Mouse (Mus musculus) CH12.LX (cell line): ENCODE measurements around the gene 5530401A14Rik. TPM values are rescaled to one million over a fixed set of nuclear protein-coding genes. Genes with fewer than 3 reads are reported as not detected.

Source experiments
- DNase-seq: peaks from one replicate; pipeline ENCODE4 v3.0.0-alpha.2; 2013; ENCODE audit errors: extremely low read depth
- H3K27ac ChIP-seq: 2 replicates; pipeline ENCODE4 v1.5.1; 2012; ENCODE audit warnings: low read depth, mild to moderate bottlenecking, control low read depth, moderate library complexity; ENCODE audit not compliant: insufficient read depth
- H3K27me3 ChIP-seq: replicated peaks from 2 replicates; pipeline ENCODE3; 2012; ENCODE audit warnings: inconsistent platforms
- H3K36me3 ChIP-seq, 2 experiments: replicated peaks in 1 of 2; 2 replicates each; pipeline versions ENCODE3 to v1.6.1; 2012; ENCODE audit warnings: inconsistent platforms in 1 of 2, low read length in 1 of 2, mild to moderate bottlenecking in 1 of 2, mixed read lengths in 1 of 2, moderate library complexity in 1 of 2; ENCODE audit not compliant: control insufficient read depth in 1 of 2, insufficient read depth in 1 of 2
- H3K4me1 ChIP-seq, 2 experiments: 2 replicates each; pipeline ENCODE4 v1.6.1; 2012; ENCODE audit warnings: inconsistent platforms in 1 of 2, moderate library complexity in 1 of 2; ENCODE audit not compliant: insufficient read depth in 2 of 2, control insufficient read depth in 1 of 2
- H3K4me2 ChIP-seq: 2 replicates; pipeline ENCODE4 v1.6.1; 2012; ENCODE audit warnings: low read depth, mild to moderate bottlenecking, control low read depth; ENCODE audit not compliant: poor library complexity, insufficient read depth, severe bottlenecking
- H3K4me3 ChIP-seq, 3 experiments: fragments of 150-350 bp in 1 of 3; sonication (generic) in 1 of 3; replicated peaks in 1 of 3; 2 replicates each; pipeline versions ENCODE3 to v1.5.1; 2011 to 2012; ENCODE audit warnings: low read depth in 2 of 3, low read length in 2 of 3, mild to moderate bottlenecking in 2 of 3, moderate library complexity in 2 of 3, control low read depth in 1 of 3, improper control_type of control experiment in 1 of 3, inconsistent platforms in 1 of 3, mixed read lengths in 1 of 3; ENCODE audit not compliant: poor library complexity in 1 of 3
- H3K79me2 ChIP-seq: replicated peaks from 2 replicates; pipeline ENCODE4 v1.6.1; 2012; ENCODE audit warnings: mild to moderate bottlenecking, moderate library complexity; ENCODE audit not compliant: control insufficient read depth, poor library complexity, insufficient read depth, severe bottlenecking; ENCODE audit errors: extremely low read depth
- H3K9ac ChIP-seq: 2 replicates; pipeline ENCODE4 v1.6.1; 2012; ENCODE audit warnings: low read depth, mild to moderate bottlenecking, control low read depth, moderate library complexity; ENCODE audit not compliant: insufficient read depth
- H3K9me3 ChIP-seq: replicated peaks from 2 replicates; pipeline ENCODE3; 2012; ENCODE audit warnings: low read length, inconsistent platforms, mixed read lengths
- CHD2 ChIP-seq: IDR thresholded peaks from 2 replicates; pipeline ENCODE4 v1.6.1; 2011; ENCODE audit warnings: low read length, improper control_type of control experiment
- CTCF ChIP-seq, 2 experiments: IDR thresholded peaks in 1 of 2; conservative IDR thresholded peaks in 1 of 2; 2 replicates each; pipeline ENCODE4 v1.5.1; 2011 to 2012; ENCODE audit warnings: low read depth in 2 of 2, low read length in 2 of 2, improper control_type of control experiment in 1 of 2, inconsistent platforms in 1 of 2, mild to moderate bottlenecking in 1 of 2, moderate library complexity in 1 of 2
- EP300 ChIP-seq: IDR thresholded peaks from 2 replicates; pipeline ENCODE4 v1.6.1; 2011; ENCODE audit warnings: low read length, improper control_type of control experiment
- GABPA ChIP-seq: IDR thresholded peaks from 2 replicates; pipeline ENCODE4 v1.6.1; 2012; ENCODE audit warnings: low read depth, low read length, improper control_type of control experiment, inconsistent platforms; ENCODE audit not compliant: insufficient replicate concordance
- HCFC1 ChIP-seq: IDR thresholded peaks from 2 replicates; pipeline ENCODE4 v1.6.1; 2012; ENCODE audit warnings: low read depth, mild to moderate bottlenecking, inconsistent platforms, low read length, improper control_type of control experiment
- IRF4 ChIP-seq: IDR thresholded peaks from 2 replicates; pipeline ENCODE4 v1.6.1; 2014; ENCODE audit warnings: low read depth, mild to moderate bottlenecking, inconsistent platforms, low read length, improper control_type of control experiment
- JUN ChIP-seq: IDR thresholded peaks from 2 replicates; pipeline ENCODE4 v1.6.1; 2011; ENCODE audit warnings: low read depth, mild to moderate bottlenecking, low read length, improper control_type of control experiment, moderate library complexity; ENCODE audit not compliant: insufficient read depth
- MAX ChIP-seq: IDR thresholded peaks from 2 replicates; pipeline ENCODE4 v1.6.1; 2011; ENCODE audit warnings: low read length, improper control_type of control experiment
- MAZ ChIP-seq: IDR thresholded peaks from 2 replicates; pipeline ENCODE4 v1.6.1; 2012; ENCODE audit warnings: low read depth, mild to moderate bottlenecking, inconsistent platforms, low read length, improper control_type of control experiment, moderate library complexity
- MEF2A ChIP-seq: IDR thresholded peaks from 2 replicates; pipeline ENCODE4 v1.6.1; 2014; ENCODE audit warnings: low read depth, mild to moderate bottlenecking, inconsistent platforms, low read length, improper control_type of control experiment, borderline replicate concordance
- MXI1 ChIP-seq: IDR thresholded peaks from 2 replicates; pipeline ENCODE4 v1.6.1; 2011; ENCODE audit warnings: mild to moderate bottlenecking, low read depth, low read length, improper control_type of control experiment
- MYC ChIP-seq: IDR thresholded peaks from 2 replicates; pipeline ENCODE4 v1.6.1; 2011; ENCODE audit warnings: low read depth, mild to moderate bottlenecking, improper control_type of control experiment, low read length
- NELFE ChIP-seq: IDR thresholded peaks from 2 replicates; pipeline ENCODE4 v1.6.1; 2011; ENCODE audit warnings: low read depth, low read length, improper control_type of control experiment
- NRF1 ChIP-seq: IDR thresholded peaks from 2 replicates; pipeline ENCODE4 v1.6.1; 2014; ENCODE audit warnings: low read depth, mild to moderate bottlenecking, inconsistent platforms, low read length, improper control_type of control experiment, moderate library complexity
- PAX5 ChIP-seq: IDR thresholded peaks from 2 replicates; pipeline ENCODE4 v1.6.1; 2012; ENCODE audit warnings: low read length, inconsistent platforms, mixed read lengths
- POLR2AphosphoS2 ChIP-seq: IDR thresholded peaks from 2 replicates; pipeline ENCODE4 v1.6.1; 2011; ENCODE audit warnings: low read depth, low read length, improper control_type of control experiment
- RAD21 ChIP-seq: IDR thresholded peaks from 2 replicates; pipeline ENCODE4 v1.6.1; 2011; ENCODE audit warnings: low read depth, mild to moderate bottlenecking, low read length, improper control_type of control experiment, moderate library complexity
- RCOR1 ChIP-seq: conservative IDR thresholded peaks from 2 replicates; pipeline ENCODE4 v1.6.1; 2012; ENCODE audit warnings: low read depth, mild to moderate bottlenecking, inconsistent platforms, low read length, improper control_type of control experiment
- SIN3A ChIP-seq: IDR thresholded peaks from 2 replicates; pipeline ENCODE4 v1.6.1; 2012; ENCODE audit warnings: low read length, improper control_type of control experiment, inconsistent platforms
- SMC3 ChIP-seq: IDR thresholded peaks from 2 replicates; pipeline ENCODE4 v1.6.1; 2011; ENCODE audit warnings: low read depth, low read length, improper control_type of control experiment
- UBTF ChIP-seq: IDR thresholded peaks from 2 replicates; pipeline ENCODE4 v1.6.1; 2012; ENCODE audit warnings: low read depth, mild to moderate bottlenecking, inconsistent platforms, low read length, improper control_type of control experiment, moderate library complexity
- USF1 ChIP-seq: IDR thresholded peaks from 2 replicates; pipeline ENCODE4 v1.6.1; 2014; ENCODE audit warnings: low read depth, mild to moderate bottlenecking, inconsistent platforms, low read length, improper control_type of control experiment
- ZC3H11A ChIP-seq: IDR thresholded peaks from 2 replicates; pipeline ENCODE4 v1.6.1; 2012; ENCODE audit warnings: low read depth, mild to moderate bottlenecking, inconsistent platforms, low read length, improper control_type of control experiment
- ZMIZ1 ChIP-seq: IDR thresholded peaks from 2 replicates; pipeline ENCODE4 v1.6.1; 2012; ENCODE audit warnings: low read depth, mild to moderate bottlenecking, inconsistent platforms, low read length, improper control_type of control experiment
- dilution Hi-C: fragments of 300-500 bp; cut with MboI; formaldehyde crosslinking; loops from 2 replicates; pipeline ENCODE4 v1.14.3; 2020; ENCODE audit warnings: low sequenced_read_pairs; ENCODE audit not compliant: extremely low pct_unique_long_range_greater_than_20kb, extremely low pct_ligation_motif_present
- in situ Hi-C: fragments of 300-500 bp; cut with MboI; formaldehyde crosslinking; loops from 3 replicates; pipeline ENCODE4 v1.14.3; 2019; ENCODE audit warnings: low sequenced_read_pairs, low pct_ligation_motif_present, low pct_unique_long_range_greater_than_20kb, mixed read lengths
- polyA plus RNA-seq: library from polyadenylated mRNA; unstranded; fragments of >175 nt; gene quantifications from 2 replicates; pipeline ENCODE4 v1.2.1, GENCODE M21; 2012; ENCODE audit warnings: low read depth; ENCODE audit not compliant: insufficient read length
- total RNA-seq, 2 experiments: library from RNA; depleted of rRNA; stranded (reverse); fragments of 300-350 nt in 1 of 2; fragments of >200 nt in 1 of 2; gene quantifications; 2 replicates each; pipeline ENCODE4 v1.2.3; 2012 to 2014

5530401A14Rik gene
- total and polyA plus RNA-seq, 3 experiments, result not detected

DNA sequence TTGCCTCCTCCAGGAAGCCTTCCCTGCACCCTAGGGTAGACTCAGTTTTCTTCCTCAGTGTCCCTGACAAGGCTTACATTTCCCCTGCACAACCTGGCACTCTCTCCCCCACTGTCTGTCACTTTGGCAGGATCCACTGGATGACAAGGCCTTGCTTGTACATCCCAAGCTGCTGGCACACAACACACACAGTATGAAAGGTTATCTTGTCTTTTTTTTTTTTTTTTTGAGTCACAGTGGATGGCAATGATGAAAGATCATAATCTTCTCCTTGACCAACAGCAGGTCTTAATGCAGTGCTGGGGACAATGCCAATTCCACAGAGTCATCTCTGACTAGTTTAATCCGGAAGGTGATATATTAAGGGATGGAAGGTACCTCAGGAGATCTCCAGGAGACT lies 77.0 kb downstream of the 5530401A14Rik start:
- Histone ChIP-seq H3K27ac (no peak overlapping the region), H3K79me2 (no peaks in the 10 kb centered on the region), H3K4me2 (no peak overlapping the region), H3K27me3 (peaks cover 82% of the 10 kb centered on the region), H3K9ac (no peak overlapping the region), H3K4me1 (0 out of 4 replicates have a peak, but pooled peaks cover 0 to 4% of the 10 kb centered on the region in 2 experiments), H3K9me3 (no peaks in the 10 kb centered on the region), H3K36me3 (no peaks in the 10 kb centered on the region), H3K4me3 (no peak overlapping the region)
- no peak for TF ChIP-seq ZMIZ1
- no peak for TF ChIP-seq HCFC1
- TF ChIP-seq IRF4, result no peak
- TF ChIP-seq POLR2AphosphoS2, result no peak
- TF ChIP-seq MEF2A, result no peak
- TF ChIP-seq UBTF, result no peak
- no peak for TF ChIP-seq NELFE
- in situ Hi-C loops, result no loop called here
- no peak for DNase-seq
- dilution Hi-C loops, result no loop called here

GRCm38 (mm10) chr11:81940988-81941387 lies 80.5 kb downstream of the 5530401A14Rik start:
- in situ Hi-C loops, result no loop called here
- Histone ChIP-seq H3K4me1 (0 out of 4 replicates have a peak, but pooled peaks cover 0 to 4% of the 10 kb centered on the region in 2 experiments), H3K9me3 (peaks cover 6% of the 10 kb centered on the region), H3K4me2 (no peak overlapping the region), H3K9ac (no peak overlapping the region), H3K4me3 (no peak overlapping the region), H3K27ac (no peak overlapping the region), H3K79me2 (no peaks in the 10 kb centered on the region), H3K36me3 (no peaks in the 10 kb centered on the region), H3K27me3 (peaks cover 81% of the 10 kb centered on the region)
- dilution Hi-C loops, result no loop called here
- DNase-seq, result peak; percentile 34
- no peak for TF ChIP-seq ZC3H11A
- TF ChIP-seq MYC, result no peak
- peak; percentile 28 for TF ChIP-seq RAD21
- no peak for TF ChIP-seq ZMIZ1
- TF ChIP-seq CTCF (conservative IDR thresholded peaks at IDR 0.05 in 1 of 2, IDR thresholded peaks at IDR 0.05 in 1 of 2; ENCODE audit: low read depth in 2 of 2, low read length in 2 of 2), result peak; percentile 58 to 70
- no peak for TF ChIP-seq SIN3A
- TF ChIP-seq RCOR1, result no peak
- TF ChIP-seq SMC3, result peak; percentile 61
- TF ChIP-seq MAZ, result no peak

GRCm38 (mm10) chr11:81942167-81942566 lies 81.7 kb downstream of the 5530401A14Rik start:
- H3K27me3 ChIP-seq, result peaks cover 72% of the 10 kb centered on the region
- no peak overlapping the region for H3K27ac ChIP-seq
- H3K9ac ChIP-seq, result no peak overlapping the region
- no peaks in the 10 kb centered on the region for H3K36me3 ChIP-seq
- TF ChIP-seq PAX5 (no peak), MAZ (no peak), MEF2A (no peak), EP300 (no peak), MXI1 (no peak), USF1 (no peak), NRF1 (no peak), JUN (no peak), SMC3 (no peak), MAX (no peak), CHD2 (no peak), SIN3A (no peak), ZMIZ1 (no peak), ZC3H11A (no peak), GABPA (no peak), IRF4 (no peak)
- DNase-seq, result peak; percentile 3
- in situ Hi-C loops, result no loop called here
- H3K4me1 ChIP-seq, result 0 out of 4 replicates have a peak, but pooled peaks cover 0 to 4% of the 10 kb centered on the region in 2 experiments
- dilution Hi-C loops, result no loop called here
- H3K4me3 ChIP-seq, result no peak overlapping the region
- no peak overlapping the region for H3K4me2 ChIP-seq
- H3K79me2 ChIP-seq, result no peaks in the 10 kb centered on the region
- H3K9me3 ChIP-seq, result peaks cover 8% of the 10 kb centered on the region
